Mouse (Mus musculus) right cerebral cortex, postnatal 25 days (tissue): Measurements from ENCODE around the gene Mup8.
"Not testable (repeated sequence)": the region's sequence is repeated elsewhere in the genome, so short reads cannot be mapped to it uniquely, and the experiment has no call there.

ENCODE experiments used
- DNase-seq: peaks from one replicate; pipeline ENCODE4 v3.0.0; 2022

Gene Mup8

GRCm38 (mm10) chr4:60222499-60222898 is at the start of gene Mup8:
TSS of gene Mup8 (minus strand) at chr4:60222599.
- DNase-seq: not testable (repeated sequence)

- not testable (repeated sequence) for DNase-seq
Observed at GRCm38 (mm10) chr4:60265977-60266770, 43.8 kb upstream of the Mup8 start.

- not testable (repeated sequence) for DNase-seq
Observed at GRCm38 (mm10) chr4:60262706-60263105, 40.3 kb upstream of the Mup8 start.
